In genomic region chr2:44952830-44953422, GRCm38 (mm10) we compare ENCODE assay signal across 8 mouse cellular contexts. TPM values are rescaled to one million over a fixed set of nuclear protein-coding genes. Genes with fewer than 3 reads are reported as not detected.
DNase-seq lines count a peak whose midpoint lies in the region; ATAC-seq and TF ChIP-seq lines count a peak whose summit lies in the region.

No protein-coding gene starts in this region.

- peak; percentile 65; the same call in 1 of the 2 replicates for ATAC-seq in common myeloid progenitor, adult 5-6 weeks (replicated peaks; ENCODE audit: low read depth, poor library complexity, severe bottlenecking)
- ATAC-seq in hematopoietic stem cell, adult 5-6 weeks (replicated peaks in 1 of 2; ENCODE audit: insufficient read depth in 1 of 2, low FRiP score in 2 of 2, low TSS enrichment in 1 of 2, low read depth in 1 of 2, poor library complexity in 2 of 2, severe bottlenecking in 2 of 2): peak; percentile 32 to 62
- peak; percentile 92 for ATAC-seq in liver, postnatal 0 days
- ATAC-seq in hindbrain, embryonic 12.5 days (ENCODE audit: low FRiP score): no peak
- no peak for ATAC-seq in midbrain, embryonic 16.5 days

- no peak overlapping the region for H3K4me3 ChIP-seq in liver, postnatal 0 days (ENCODE audit: low read depth, low read length)
- H3K4me3 ChIP-seq in hindbrain, embryonic 12.5 days: no peak overlapping the region
- H3K4me3 ChIP-seq in midbrain, embryonic 16.5 days (ENCODE audit: low read depth, low read length): no peak overlapping the region

- no peaks in the 10 kb centered on the region for H3K36me3 ChIP-seq in liver, postnatal 0 days (replicated peaks; ENCODE audit: insufficient read depth, low read length)
- no peaks in the 10 kb centered on the region for H3K36me3 ChIP-seq in hindbrain, embryonic 12.5 days
- no peaks in the 10 kb centered on the region for H3K36me3 ChIP-seq in midbrain, embryonic 16.5 days (ENCODE audit: control insufficient read depth, insufficient read depth, low read length)

- WGBS in liver, postnatal 0 days (ENCODE audit: insufficient replicate concordance): 19% methylated on average over 6 of the region's 6 CpGs
- 23% methylated on average over 6 of the region's 6 CpGs for WGBS in hindbrain, embryonic 12.5 days
- WGBS in midbrain, embryonic 16.5 days: 33% methylated on average over 6 of the region's 6 CpGs

- peak overlapping the region; percentile 71 for H3K27ac ChIP-seq in liver, postnatal 0 days (ENCODE audit: low read depth)
- no peak overlapping the region for H3K27ac ChIP-seq in hindbrain, embryonic 12.5 days
- H3K27ac ChIP-seq in midbrain, embryonic 16.5 days (ENCODE audit: low read length): no peak overlapping the region

- no peak for TF ChIP-seq EP300 in liver, postnatal 0 days (IDR thresholded peaks at IDR 0.05; ENCODE audit: low read depth)

- peak overlapping the region; percentile 39 for H3K4me2 ChIP-seq in liver, postnatal 0 days (ENCODE audit: low read depth, low read length)
- no peak overlapping the region for H3K4me2 ChIP-seq in hindbrain, embryonic 12.5 days (replicated peaks)
- no peak overlapping the region for H3K4me2 ChIP-seq in midbrain, embryonic 16.5 days (ENCODE audit: low read length)

- H3K4me1 ChIP-seq in liver, postnatal 0 days (ENCODE audit: insufficient read depth): peaks cover 11% of the 10 kb centered on the region; the same call in 1 of the 2 replicates
- H3K4me1 ChIP-seq in hindbrain, embryonic 12.5 days: 0 out of 2 replicates have a peak, but pooled peaks cover 4% of the 10 kb centered on the region
- H3K4me1 ChIP-seq in midbrain, embryonic 16.5 days (ENCODE audit: control insufficient read depth, insufficient read depth, low read length): no peaks in the 10 kb centered on the region

- no peak overlapping the region for H3K9ac ChIP-seq in liver, postnatal 0 days (replicated peaks)
- H3K9ac ChIP-seq in hindbrain, embryonic 12.5 days: no peak overlapping the region
- no peak overlapping the region for H3K9ac ChIP-seq in midbrain, embryonic 16.5 days (ENCODE audit: low read depth, low read length)

- no peaks in the 10 kb centered on the region for H3K27me3 ChIP-seq in liver, postnatal 0 days (ENCODE audit: insufficient read depth, low read length)
- no peaks in the 10 kb centered on the region for H3K27me3 ChIP-seq in hindbrain, embryonic 12.5 days
- H3K27me3 ChIP-seq in midbrain, embryonic 16.5 days (ENCODE audit: control insufficient read depth, insufficient read depth, low read depth, low read length): no peaks in the 10 kb centered on the region

- peak; percentile 94 for DNase-seq in heart, adult 11 months
- no peak for DNase-seq in heart, postnatal 25 days (ENCODE audit: low spot score)
- peak; percentile 49 for DNase-seq in liver, postnatal 0 days
- DNase-seq in thymus, postnatal 36 days: no peak

- H3K9me3 ChIP-seq in liver, postnatal 0 days (ENCODE audit: low read length): no peaks in the 10 kb centered on the region
- no peaks in the 10 kb centered on the region for H3K9me3 ChIP-seq in hindbrain, embryonic 12.5 days (replicated peaks)
- no peaks in the 10 kb centered on the region for H3K9me3 ChIP-seq in midbrain, embryonic 16.5 days (replicated peaks; ENCODE audit: control insufficient read depth, low read length, poor library complexity, severe bottlenecking)

- intact Hi-C loops in heart, postnatal 25 days (cut with DNase I): no loop called here

- no peak for TF ChIP-seq CTCF in liver, postnatal 0 days (IDR thresholded peaks at IDR 0.05; ENCODE audit: low read depth)

RNA-seq across cellular contexts. Expression of gene Gtdc1, which starts 25.5 kb away (rescaled TPM):
- 10 to 100 TPM; 14.4 to 21.9 TPM for total RNA-seq in heart, postnatal 25 days (2021)
- total RNA-seq in common myeloid progenitor, adult 5-6 weeks (2017): 10.8 and 11.8 TPM in 2 replicates
- total RNA-seq in hematopoietic stem cell, adult 5-6 weeks (2017): 19.6 and 29.1 TPM in 2 replicates
- polyA plus RNA-seq in liver, postnatal 0 days (2015; fragmentation: Nextera tagmentation; extraction: Ambion mirVana): 7.8 and 8.5 TPM in 2 replicates
- 16.1 and 19.2 TPM in 2 replicates for polyA plus RNA-seq in hindbrain, embryonic 12.5 days (2016; fragmentation: Nextera tagmentation; extraction: Ambion mirVana)
- polyA plus RNA-seq in midbrain, embryonic 16.5 days (2015; fragmentation: Nextera tagmentation; extraction: Ambion mirVana): 16.6 and 17.4 TPM in 2 replicates

Comparison
In these comparisons a context has a peak if more than half of its experiments do, and no peak if none do; other contexts are left out.
1. DNase-seq: peak in heart, adult 11 months (single experiment) and liver, postnatal 0 days (single experiment); none in heart, postnatal 25 days (single experiment) and thymus, postnatal 36 days (0 of 2).
2. ATAC-seq: peak in common myeloid progenitor, adult 5-6 weeks (single experiment), hematopoietic stem cell, adult 5-6 weeks (2 of 2) and liver, postnatal 0 days (single experiment); none in hindbrain, embryonic 12.5 days (single experiment) and midbrain, embryonic 16.5 days (single experiment).